In genomic region chr11:52098398-52098946, GRCm38 (mm10) we compare ENCODE assay signal across 8 mouse cellular contexts. TPM values are rescaled to one million over a fixed set of nuclear protein-coding genes. Genes with fewer than 3 reads are reported as not detected.
DNase-seq lines count a peak whose midpoint lies in the region; ATAC-seq and TF ChIP-seq lines count a peak whose summit lies in the region.

Ppp2ca (plus strand) TSS chr11:52098681.

- no peaks in the 10 kb centered on the region; the same call in 1 of the 2 replicates for H3K36me3 ChIP-seq in embryonic facial prominence, embryonic 15.5 days
- H3K36me3 ChIP-seq in limb, embryonic 14.5 days (ENCODE audit: control insufficient read depth, insufficient read depth, low read length), result no peaks in the 10 kb centered on the region
- H3K36me3 ChIP-seq in midbrain, postnatal 0 days (ENCODE audit: insufficient read depth, low read length), result no peaks in the 10 kb centered on the region

- H3K27me3 ChIP-seq in embryonic facial prominence, embryonic 15.5 days, result no peaks in the 10 kb centered on the region
- H3K27me3 ChIP-seq in limb, embryonic 14.5 days (ENCODE audit: control insufficient read depth, insufficient read depth, low read length), result no peaks in the 10 kb centered on the region
- no peaks in the 10 kb centered on the region for H3K27me3 ChIP-seq in midbrain, postnatal 0 days (ENCODE audit: insufficient read depth, low read length)

- TF ChIP-seq CTCF in bone marrow, adult 2 months (IDR thresholded peaks at IDR 0.05; ENCODE audit: control insufficient read depth, insufficient read depth, low read length), result no peak
- TF ChIP-seq CTCF in midbrain, postnatal 0 days (IDR thresholded peaks at IDR 0.05), result no peak

- H3K4me1 ChIP-seq in bone marrow, adult 2 months (ENCODE audit: control insufficient read depth, insufficient read depth, low read length), result peaks cover 2% of the 10 kb centered on the region; the same call in 1 of the 2 replicates
- H3K4me1 ChIP-seq in embryonic facial prominence, embryonic 15.5 days, result peaks cover 26% of the 10 kb centered on the region
- H3K4me1 ChIP-seq in limb, embryonic 14.5 days (ENCODE audit: control insufficient read depth, insufficient read depth, low read length), result peaks cover 18% of the 10 kb centered on the region
- peaks cover 16% of the 10 kb centered on the region; the same call in 1 of the 2 replicates for H3K4me1 ChIP-seq in midbrain, postnatal 0 days (ENCODE audit: insufficient read depth, low read length)

- peak; percentile 99 for DNase-seq in 416B (ENCODE audit: low read depth)
- peak; percentile 98 for DNase-seq in heart, adult 8-10 months (ENCODE audit: low spot score)
- DNase-seq in kidney, adult 9 months, result peak; percentile 99
- DNase-seq in limb, embryonic 14.5 days (ENCODE audit: low spot score), result peak; percentile 98
- DNase-seq in midbrain, postnatal 0 days (ENCODE audit: low spot score), result peak; percentile 99
- peak; percentile 95 to 97 for DNase-seq in spleen, postnatal 14 days (ENCODE audit: low spot score in 2 of 2)

- peak; percentile 98 for ATAC-seq in embryonic facial prominence, embryonic 15.5 days (ENCODE audit: insufficient number of reproducible peaks, low FRiP score, low TSS enrichment, low read depth)
- peak; percentile 98 for ATAC-seq in limb, embryonic 14.5 days (ENCODE audit: low FRiP score, low read depth)
- ATAC-seq in midbrain, postnatal 0 days (ENCODE audit: low FRiP score), result peak; percentile 99

- H3K4me3 ChIP-seq in bone marrow, adult 2 months (replicated peaks; ENCODE audit: control insufficient read depth, low read depth, low read length), result peak within 1 kb of the TSS; percentile 88
- peak within 1 kb of the TSS; percentile 96 for H3K4me3 ChIP-seq in embryonic facial prominence, embryonic 15.5 days (replicated peaks)
- H3K4me3 ChIP-seq in limb, embryonic 14.5 days (replicated peaks; ENCODE audit: low read length), result peak within 1 kb of the TSS; percentile 99
- peak within 1 kb of the TSS; percentile 97 for H3K4me3 ChIP-seq in midbrain, postnatal 0 days (ENCODE audit: low read depth, low read length)

- peak within 1 kb of the TSS; percentile 68 for H3K4me2 ChIP-seq in embryonic facial prominence, embryonic 15.5 days (replicated peaks)
- peak within 1 kb of the TSS; percentile 86 for H3K4me2 ChIP-seq in limb, embryonic 14.5 days (replicated peaks; ENCODE audit: low read depth, low read length, severe bottlenecking)
- peak within 1 kb of the TSS; percentile 59 for H3K4me2 ChIP-seq in midbrain, postnatal 0 days (ENCODE audit: low read depth, low read length, poor library complexity, severe bottlenecking)

- TF ChIP-seq POLR2A in bone marrow, adult 2 months (IDR thresholded peaks at IDR 0.05; ENCODE audit: borderline replicate concordance, control insufficient read depth, low read depth, low read length), result peak; percentile 71; the same call in 1 of the 2 replicates
- TF ChIP-seq POLR2A in limb, embryonic 14.5 days (IDR thresholded peaks at IDR 0.05; ENCODE audit: borderline replicate concordance, extremely low read depth, insufficient read depth, insufficient read length), result no peak

- no peaks in the 10 kb centered on the region for H3K9me3 ChIP-seq in embryonic facial prominence, embryonic 15.5 days (replicated peaks)
- H3K9me3 ChIP-seq in limb, embryonic 14.5 days (ENCODE audit: control insufficient read depth, low read length), result no peaks in the 10 kb centered on the region
- no peaks in the 10 kb centered on the region for H3K9me3 ChIP-seq in midbrain, postnatal 0 days (ENCODE audit: low read length)

- peak within 1 kb of the TSS; percentile 99 for H3K27ac ChIP-seq in bone marrow, adult 2 months (ENCODE audit: control insufficient read depth, insufficient read depth, low read depth, low read length, poor library complexity)
- peak within 1 kb of the TSS; percentile 99 for H3K27ac ChIP-seq in embryonic facial prominence, embryonic 15.5 days (replicated peaks)
- H3K27ac ChIP-seq in limb, embryonic 14.5 days (replicated peaks; ENCODE audit: low read depth, low read length), result peak within 1 kb of the TSS; percentile 100
- H3K27ac ChIP-seq in midbrain, postnatal 0 days (ENCODE audit: low read depth, low read length), result peak within 1 kb of the TSS; percentile 100

- WGBS in bone marrow, adult 2 months, result under 1% methylated on average over 53 of the region's 53 CpGs
- 0% methylated on average over 46 of the region's 53 CpGs for WGBS in embryonic facial prominence, embryonic 15.5 days
- 2% methylated on average over 17 of the region's 53 CpGs for WGBS in limb, embryonic 14.5 days
- 0% methylated on average over 52 of the region's 53 CpGs for WGBS in midbrain, postnatal 0 days

- peak within 1 kb of the TSS; percentile 100 for H3K9ac ChIP-seq in embryonic facial prominence, embryonic 15.5 days
- peak within 1 kb of the TSS; percentile 99 for H3K9ac ChIP-seq in limb, embryonic 14.5 days (ENCODE audit: low read depth, low read length, severe bottlenecking)
- peak within 1 kb of the TSS; percentile 99 for H3K9ac ChIP-seq in midbrain, postnatal 0 days (replicated peaks; ENCODE audit: low read length, poor library complexity, severe bottlenecking)

RNA-seq across cellular contexts. Expression of gene Ppp2ca, which starts in this region (rescaled TPM):
- 29.8 and 38.0 TPM in 2 replicates for polyA plus RNA-seq in bone marrow, adult 2 months (2011; ENCODE audit: insufficient read depth, insufficient read length, low replicate concordance, missing spikeins)
- 76.9 and 80.4 TPM in 2 replicates for polyA plus RNA-seq in embryonic facial prominence, embryonic 15.5 days (2015; fragmentation: Nextera tagmentation; extraction: Ambion mirVana)
- total RNA-seq in heart, adult 8-10 months (2022), result 10 to 100 TPM; 53.3 to 55.1 (median 54.5) TPM
- polyA plus RNA-seq in limb, embryonic 14.5 days (2012; rRNA removed), result 63.9 and 65.6 TPM in 2 replicates
- polyA plus RNA-seq in limb, embryonic 14.5 days (2014; fragmentation: Nextera tagmentation; extraction: Ambion mirVana), result 88.4 and 93.6 TPM in 2 replicates
- total RNA-seq in midbrain, postnatal 0 days (2014; rRNA removed), result 141 and 143 TPM in 2 replicates
- polyA plus RNA-seq in midbrain, postnatal 0 days (2015; fragmentation: Nextera tagmentation; extraction: Ambion mirVana), result 107 and 114 TPM in 2 replicates

Comparison
In these comparisons a context has a peak if more than half of its experiments do, and no peak if none do; other contexts are left out.
1. Peak in every context shown above with its lines: DNase-seq, ATAC-seq, H3K4me3 ChIP-seq and H3K27ac ChIP-seq.